Mouse (Mus musculus) adipocyte (in vitro differentiated cells): ENCODE results near the gene Arl2.
A peak's percentile ranks its signal among the peaks of the same experiment; 100 is the strongest.
"Not testable (repeated sequence)": the region's sequence is repeated elsewhere in the genome, so short reads cannot be mapped to it uniquely, and the experiment has no call there.

ENCODE experiments used
- DNase-seq: peaks from one replicate; pipeline ENCODE4 v3.0.0-alpha.2; 2016; ENCODE audit warnings: low spot score

Gene Arl2

DNA sequence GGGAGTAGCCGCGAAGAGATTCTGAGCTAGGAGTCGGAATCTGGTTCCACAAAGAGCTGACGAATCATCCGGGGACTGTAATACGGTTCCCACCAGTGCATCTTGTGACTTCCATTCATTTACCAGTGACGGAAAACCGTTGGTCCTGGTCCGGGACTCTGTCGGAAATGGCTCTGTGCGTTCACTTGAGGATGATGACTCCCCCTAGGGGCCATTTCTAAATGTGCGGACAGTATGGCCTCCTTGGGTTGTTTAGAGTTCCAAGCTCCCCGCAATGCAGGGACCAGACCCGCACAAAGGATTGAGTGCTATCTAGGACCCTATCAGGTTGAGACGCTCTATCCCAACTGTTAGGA lies at the start of gene Arl2:
Arl2 (minus strand) TSS at position 155 of the 356 bp plus-strand sequence.
- DNase-seq = peak; percentile 93

DNA sequence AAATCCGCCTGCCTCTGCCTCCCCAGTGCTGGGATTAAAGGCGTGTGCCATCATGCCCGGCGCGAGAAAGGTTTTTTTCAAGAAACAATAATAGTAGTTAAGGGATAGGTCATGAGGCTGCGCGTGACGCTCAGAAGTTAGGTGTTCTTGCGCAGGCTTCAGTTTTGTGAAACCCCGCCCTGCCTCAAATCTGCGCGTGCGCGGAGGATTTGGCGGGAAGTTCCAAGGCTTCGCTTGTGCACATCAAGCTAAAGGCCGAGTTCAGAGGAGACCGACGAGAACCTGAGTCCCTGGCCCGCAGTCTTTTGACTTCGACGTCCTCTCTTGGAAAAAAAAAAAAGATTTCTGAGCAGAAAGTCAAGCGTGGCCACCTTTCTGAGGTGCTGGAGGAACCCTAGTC lies 42.8 kb upstream of the Arl2 start, which contains the start of gene Majin:
Majin (plus strand) TSS at position 258 of the 400 bp plus-strand sequence.
- DNase-seq = no peak

DNA sequence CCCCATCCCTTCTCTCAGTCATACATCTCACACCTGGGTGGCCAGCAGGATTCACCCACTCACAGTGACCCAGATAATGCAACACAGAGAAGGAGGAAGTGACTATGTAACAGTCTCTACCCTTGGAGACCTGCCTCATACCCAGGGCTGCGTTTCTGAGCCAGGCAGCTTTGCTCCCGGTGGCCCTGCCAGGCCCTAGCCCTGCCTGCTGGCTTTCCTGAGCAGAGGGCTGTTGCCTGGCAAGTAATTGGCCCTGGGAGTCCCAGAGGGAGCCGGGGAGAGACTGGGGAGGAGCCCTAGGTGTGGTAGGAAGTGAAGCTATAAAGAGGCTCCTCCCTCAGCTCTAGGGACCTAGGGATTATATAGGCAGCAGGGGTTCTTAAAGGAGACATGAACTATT lies 41.2 kb upstream of the Arl2 start:
- peak; percentile 34 for DNase-seq

DNA sequence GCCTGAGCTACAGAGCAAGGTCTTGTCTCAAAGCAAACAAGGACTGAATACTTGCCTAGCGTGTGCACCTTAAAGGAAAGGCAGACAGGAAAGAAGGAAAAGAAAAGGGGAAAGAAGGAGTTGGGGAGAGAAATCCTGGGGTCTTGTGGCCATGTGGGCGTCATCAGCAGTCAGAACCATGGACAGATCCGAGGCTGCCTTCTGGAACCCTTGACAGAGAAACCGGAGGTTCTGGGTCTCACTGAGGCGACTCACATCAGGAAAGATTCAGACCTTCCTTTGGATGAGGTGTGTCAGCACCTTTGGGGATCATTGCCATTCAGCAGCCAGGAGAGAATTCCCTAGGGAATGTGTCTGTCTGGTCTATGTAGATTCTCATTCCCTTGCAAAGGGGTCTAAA lies 40.3 kb upstream of the Arl2 start:
- DNase-seq = no peak

DNA sequence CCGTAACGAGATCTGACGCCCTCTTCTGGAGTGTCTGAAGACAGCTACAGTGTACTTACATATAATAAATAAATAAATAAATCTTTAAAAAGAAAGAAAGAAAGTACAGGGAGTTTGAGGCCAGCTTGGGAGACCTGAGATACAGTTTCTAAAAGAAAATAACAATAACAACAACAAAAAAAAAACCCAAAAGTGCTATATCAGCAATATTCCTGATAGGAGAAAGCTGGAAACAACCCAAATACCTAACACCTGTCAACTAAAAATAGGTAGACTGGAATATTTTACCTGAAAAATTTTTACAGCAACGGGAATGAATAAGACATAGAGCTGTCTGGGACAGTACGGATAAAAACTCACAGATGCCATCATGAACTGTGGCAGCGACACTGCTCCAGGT lies 37.4 kb upstream of the Arl2 start:
- no peak for DNase-seq

DNA sequence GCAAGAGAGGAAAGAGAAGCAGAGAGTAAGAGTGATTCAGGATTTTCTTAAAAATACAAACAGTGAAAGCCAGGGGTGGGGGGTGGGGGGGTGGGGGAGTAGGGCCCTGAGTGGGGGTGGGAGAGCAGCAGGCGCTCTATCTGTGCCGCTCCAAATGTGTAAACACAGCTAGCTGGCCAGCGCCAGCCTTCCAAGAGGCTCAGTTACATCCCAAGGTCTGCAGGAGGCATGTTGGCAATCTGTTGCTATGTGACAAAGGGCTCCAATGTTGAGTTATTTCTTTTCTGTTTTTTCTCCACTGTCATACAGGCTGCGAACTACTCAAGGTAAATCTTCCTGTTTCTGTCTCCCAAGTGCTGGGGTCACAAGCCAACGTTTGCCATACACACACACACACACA lies 33.4 kb upstream of the Arl2 start:
- peak; percentile 52 for DNase-seq

DNA sequence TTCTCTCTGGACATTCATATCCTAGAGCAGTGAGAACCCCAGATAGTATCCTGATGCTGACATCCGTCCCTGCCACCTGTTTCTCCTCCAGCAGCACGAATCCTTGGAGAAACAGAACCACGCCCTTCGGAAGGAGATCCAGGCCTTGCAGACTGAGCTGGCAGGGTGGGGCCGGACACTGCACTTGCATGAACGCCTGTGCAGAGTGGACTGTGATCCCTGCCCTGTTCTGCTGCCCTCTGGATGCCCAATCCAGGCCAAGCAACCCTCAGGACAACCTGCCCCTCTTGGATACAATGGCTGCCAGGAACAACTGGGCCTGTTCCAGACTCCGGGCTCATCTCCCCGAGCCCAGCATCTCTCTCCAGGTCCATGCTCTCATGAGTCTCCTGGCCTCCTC lies 29.9 kb upstream of the Arl2 start:
- no peak for DNase-seq

DNA sequence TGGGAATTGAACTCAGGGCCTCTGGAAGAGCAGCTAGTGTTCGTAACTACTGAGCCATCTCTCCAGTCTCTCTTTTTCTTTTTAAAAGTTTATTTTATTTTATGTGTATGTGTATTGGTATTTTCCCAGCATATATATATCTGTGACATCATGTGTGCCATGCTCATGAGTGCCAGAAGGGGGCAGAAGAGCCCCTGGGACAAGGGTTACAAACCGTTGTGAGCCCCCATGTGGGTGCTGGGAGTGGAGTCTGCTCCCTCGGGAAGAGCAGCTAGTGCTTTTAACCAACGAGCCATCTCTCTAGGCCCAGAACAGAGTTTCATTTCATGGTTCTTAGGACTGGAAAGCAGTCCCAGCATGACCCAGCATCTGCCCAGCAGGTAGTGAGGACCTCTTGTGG lies 25.4 kb upstream of the Arl2 start:
- no peak for DNase-seq

DNA sequence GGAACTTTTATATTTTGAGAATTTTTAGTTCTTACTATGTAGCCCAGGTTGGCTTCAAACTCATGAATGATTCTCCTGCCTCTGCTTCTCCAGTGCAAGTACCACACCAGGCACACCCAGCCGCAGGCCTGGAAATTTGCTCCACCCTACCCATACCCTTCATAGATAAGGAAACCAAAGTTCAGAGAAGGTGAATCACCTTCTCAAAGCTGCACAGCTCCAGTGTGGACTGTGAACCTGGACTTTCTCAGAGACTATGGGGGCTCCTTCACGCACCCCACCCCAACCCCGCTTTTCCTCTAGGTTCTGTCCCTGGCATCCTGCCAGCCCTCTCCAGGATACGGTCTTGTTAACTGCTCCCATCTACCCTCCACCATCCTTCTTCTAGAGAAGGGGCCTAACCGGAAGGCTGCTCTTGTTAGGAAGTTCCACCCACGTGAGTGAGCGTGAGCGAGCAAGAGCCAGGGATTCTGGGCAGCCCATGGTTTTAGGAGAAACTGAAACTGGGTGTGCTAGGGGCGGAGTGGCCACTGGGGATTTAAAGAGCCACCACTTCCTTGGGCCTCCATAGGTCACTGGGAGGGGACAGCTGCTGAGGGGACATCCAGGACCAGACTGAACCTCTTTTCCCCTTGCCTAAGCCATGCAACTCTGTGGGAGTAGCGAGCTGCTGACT lies 22.7 kb upstream of the Arl2 start:
- no peak for DNase-seq

DNA sequence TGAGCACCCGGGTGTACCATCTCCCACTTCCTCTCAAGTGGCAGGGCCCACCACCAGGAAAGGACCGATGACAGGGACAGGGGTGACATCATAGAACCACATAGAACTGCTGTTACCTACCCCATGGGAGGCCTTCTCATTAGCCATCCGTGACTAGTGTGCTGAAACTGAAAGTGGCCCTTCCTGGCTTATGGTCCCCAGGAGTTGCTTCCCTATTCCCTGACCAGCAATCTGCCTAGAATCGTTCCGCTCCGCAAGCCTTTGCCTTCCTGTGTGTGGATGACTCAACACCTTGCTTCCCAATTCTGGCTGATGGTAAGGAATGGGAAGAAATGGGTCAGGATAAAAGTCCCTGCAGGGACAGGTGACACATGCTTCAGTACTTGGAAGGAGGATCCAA lies 15.9 kb upstream of the Arl2 start:
- DNase-seq = no peak

DNA sequence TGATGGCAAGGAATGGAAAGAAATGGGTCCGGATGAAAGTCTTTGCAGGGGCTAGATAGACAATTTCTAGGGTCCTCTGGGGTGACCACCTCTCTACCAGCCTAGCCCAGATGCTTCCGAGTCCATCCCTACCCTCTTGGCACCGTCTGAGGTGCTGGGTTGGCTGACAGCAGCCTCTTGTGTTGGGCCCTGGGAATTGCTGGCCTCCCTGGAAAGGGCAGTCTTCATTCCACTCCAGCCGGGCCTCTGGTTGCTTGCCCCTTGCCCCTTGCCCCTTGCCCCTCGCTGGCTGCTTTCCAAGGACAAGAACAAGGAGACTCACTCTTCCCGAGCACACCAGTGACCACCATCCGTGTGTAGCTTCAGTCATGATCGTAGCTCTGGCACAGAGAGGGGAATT lies 15.0 kb upstream of the Arl2 start:
- DNase-seq = peak; percentile 47

DNA sequence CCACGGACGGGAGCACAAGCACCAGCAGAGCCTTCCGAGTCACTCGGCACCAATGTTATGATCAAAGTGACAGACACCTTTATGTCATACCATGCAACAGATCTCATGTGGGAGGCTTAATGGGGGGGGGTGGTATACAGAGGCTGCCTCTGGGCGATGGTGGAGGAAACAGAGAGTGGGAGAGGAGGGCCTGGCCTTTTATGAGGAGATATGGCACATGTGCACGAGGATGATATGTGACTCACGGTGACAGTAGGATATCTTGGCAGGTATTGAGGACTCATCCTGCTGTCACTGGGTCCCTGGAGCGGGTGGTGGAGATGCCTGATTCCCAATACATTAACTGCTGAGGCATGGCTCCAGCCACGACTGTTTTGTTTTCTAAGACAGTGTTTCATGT lies 13.8 kb upstream of the Arl2 start:
- no peak for DNase-seq

DNA sequence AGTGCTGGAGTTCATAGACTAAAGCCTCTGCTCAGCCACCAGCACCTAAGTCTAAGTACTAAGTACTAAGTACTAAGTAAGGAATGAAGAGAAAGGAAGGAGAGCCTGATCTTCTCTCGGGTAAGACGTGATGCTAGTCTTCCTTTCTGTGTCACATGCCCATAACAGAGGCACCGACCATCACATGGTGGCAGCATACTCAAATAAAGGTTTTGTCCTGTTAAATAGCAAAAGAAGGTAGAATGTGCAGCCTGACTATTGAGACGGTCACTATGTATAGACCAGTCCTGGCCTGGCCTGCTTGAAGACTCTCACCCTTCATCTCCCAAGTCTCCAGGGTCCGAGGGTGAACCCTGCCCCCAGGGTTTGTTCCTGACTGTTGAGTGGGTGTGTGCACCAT lies 3.5 kb upstream of the Arl2 start:
- no peak for DNase-seq

DNA sequence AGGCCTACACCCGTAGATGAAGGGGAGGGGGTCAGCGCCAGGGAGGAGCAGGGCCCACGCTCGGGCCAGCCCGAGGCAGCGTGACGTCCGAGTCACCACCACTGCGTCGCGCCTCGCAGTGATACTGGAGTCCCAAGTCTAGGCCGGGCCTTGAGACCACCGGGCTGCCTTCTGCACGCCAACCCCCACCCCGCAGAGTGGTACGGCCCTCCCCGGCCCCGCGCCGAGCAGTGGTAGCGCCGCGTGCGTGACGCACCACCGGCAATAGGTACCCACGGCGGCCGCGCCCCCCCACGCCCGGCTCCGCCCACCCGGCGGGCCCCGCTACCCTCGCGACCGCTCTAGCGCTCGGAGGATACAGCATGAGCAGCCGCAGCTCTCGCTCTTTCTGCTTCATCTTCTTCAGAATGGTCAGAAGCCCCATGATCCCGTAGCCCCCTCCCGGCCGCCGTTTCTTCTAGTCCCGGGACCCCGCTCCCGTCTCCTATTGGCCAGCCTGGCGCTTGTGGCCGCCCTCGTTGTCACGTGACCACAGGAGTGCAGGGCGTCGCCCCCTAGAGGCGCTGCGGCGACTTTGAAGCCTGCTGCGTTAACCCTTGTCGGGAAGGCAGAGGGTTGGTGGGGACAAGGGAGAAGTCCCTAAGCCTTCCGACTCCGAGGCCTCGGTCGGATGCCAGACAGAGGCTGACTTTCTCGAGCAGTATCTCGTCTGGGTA lies 512 bp downstream of the Arl2 start, which contains the start of gene Batf2:
Batf2 (plus strand) TSS at position 306 of the 716 bp plus-strand sequence.
- DNase-seq = peak; percentile 96

DNA sequence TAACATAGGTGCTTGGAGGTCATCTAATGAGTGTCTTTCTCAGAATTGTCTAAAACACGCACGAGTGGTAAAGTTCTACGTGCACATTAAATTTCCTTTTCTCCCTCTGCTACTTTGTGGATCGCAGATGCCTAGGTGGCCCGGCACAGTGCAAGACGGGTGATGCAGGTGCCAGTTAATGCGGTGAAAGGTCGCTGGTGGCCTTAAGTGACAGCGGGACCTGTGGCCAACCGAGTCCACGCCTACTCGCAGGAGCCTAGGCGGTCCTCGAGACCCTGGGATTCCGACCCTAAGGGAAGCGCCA lies 1.0 kb downstream of the Arl2 start:
- no peak for DNase-seq

DNA sequence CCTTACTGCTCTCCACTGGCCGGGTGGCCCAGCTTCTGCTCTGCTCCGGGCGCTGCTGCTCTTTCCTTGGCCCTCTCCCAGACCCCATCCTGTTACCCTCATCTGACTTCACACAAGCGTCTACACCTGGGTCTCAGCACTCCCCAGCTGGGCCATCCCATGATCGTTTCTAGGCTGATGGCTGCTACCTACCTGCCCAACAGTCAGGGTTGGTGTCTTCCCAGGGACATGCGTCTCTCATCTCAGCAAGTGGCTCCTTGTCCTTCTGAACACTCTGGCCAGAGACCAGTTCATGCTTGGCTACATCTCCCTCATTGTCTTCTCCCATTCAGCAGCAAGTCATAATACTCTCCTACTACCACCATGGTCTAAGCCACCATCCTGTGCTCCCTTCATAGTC lies 1.6 kb downstream of the Arl2 start:
- no peak for DNase-seq

DNA sequence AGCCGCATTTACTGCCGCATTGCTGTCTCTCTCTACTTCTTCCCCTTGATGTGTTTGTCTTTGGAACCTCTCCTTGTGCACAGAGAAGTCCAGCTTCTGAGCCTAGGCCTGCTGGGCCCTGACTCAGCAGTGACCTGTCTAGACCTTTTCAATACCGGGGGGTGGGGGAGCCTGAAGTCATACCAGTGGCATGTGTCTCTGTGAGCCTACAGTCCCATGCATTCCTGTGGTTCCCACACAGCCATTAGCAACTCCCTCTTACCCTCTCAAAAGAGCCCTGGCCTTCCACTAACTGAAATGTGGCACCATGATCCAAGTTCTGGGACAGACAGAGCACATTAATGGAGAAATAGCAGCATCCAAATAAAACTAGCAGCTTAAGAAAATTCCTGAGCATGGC lies 5.0 kb downstream of the Arl2 start:
- no peak for DNase-seq

DNA sequence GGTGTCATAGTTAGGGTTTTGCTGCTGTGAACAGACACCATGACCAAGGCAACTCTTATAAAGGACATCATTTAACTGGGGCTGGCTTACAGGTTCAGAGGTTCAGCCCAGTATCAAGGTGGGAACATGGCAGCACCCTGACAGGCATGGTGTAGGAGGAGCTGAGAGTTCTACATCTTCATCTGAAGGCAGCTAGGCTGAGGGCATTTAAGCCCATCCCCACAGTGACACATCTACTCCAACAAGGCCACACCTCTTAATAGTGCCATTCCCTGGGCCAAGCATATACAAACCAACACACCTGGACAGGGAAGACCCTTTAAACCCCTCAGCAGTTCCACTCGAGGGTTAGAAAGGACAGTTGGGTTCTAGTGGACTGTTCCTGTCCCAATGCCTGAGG lies 8.2 kb downstream of the Arl2 start:
- DNase-seq = not testable (repeated sequence)

DNA sequence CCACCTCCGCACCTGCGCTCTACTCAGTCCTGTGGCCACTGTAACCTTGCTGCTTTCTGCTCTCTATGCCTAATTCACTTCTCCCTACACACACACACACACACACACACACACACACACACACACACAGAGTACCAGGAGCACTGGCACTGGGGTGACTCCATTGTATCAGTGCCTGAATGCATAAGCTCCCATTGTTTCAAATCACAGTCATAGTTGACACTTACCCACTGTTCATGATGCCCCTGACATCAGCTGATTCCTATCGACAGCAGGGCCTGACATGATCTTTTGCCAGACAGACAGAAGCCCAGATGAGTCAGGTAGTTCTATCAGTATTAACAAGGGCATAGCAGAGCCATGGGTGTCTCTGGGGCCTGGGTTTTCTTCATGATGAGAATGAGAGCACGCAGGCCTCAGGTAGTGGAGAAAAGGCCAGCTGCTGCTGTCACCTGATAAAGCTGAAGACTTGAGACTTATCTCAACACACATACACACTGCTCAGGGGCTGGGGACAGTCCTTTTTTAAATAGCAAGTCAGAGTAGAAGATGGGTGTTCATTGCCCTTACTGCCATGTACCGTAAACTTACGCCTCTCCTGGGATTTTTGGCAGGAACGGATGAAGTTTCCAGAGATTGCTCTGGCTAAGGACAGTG lies 9.0 kb downstream of the Arl2 start:
- DNase-seq = no peak

DNA sequence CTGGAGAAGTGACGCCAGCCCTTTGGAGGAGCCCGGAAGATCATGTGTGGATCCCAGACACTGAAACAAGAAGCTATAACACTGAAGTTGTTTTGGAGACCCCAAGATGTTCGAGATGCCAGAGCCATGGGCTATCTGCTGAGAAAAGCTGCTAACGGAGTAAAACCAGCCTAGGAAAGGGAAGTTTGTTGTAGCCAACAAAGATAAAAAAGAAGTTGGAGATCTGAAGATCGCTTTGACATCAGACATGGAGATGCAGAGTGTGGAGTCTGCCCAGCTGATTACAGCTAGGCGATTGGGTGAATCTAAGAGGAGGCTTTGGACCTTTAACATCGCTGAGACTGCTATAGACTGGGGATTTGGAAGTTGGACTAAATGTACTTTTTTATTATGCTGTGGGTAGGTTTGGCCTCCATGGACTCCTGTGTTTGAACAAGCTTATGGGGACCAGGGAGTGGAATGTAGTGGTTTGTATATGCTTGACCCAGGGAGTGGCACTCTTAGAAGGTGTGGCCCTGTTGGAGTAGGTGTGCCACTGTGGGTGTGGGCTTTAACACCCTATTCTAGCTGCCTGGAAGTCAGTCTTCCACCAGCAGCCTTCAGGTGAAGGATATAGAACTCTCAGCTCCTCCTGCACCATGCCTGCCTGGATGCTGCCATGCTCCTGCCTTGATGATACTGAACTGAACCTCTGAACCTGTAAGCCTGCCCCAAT lies 10.8 kb downstream of the Arl2 start:
- not testable (repeated sequence) for DNase-seq

DNA sequence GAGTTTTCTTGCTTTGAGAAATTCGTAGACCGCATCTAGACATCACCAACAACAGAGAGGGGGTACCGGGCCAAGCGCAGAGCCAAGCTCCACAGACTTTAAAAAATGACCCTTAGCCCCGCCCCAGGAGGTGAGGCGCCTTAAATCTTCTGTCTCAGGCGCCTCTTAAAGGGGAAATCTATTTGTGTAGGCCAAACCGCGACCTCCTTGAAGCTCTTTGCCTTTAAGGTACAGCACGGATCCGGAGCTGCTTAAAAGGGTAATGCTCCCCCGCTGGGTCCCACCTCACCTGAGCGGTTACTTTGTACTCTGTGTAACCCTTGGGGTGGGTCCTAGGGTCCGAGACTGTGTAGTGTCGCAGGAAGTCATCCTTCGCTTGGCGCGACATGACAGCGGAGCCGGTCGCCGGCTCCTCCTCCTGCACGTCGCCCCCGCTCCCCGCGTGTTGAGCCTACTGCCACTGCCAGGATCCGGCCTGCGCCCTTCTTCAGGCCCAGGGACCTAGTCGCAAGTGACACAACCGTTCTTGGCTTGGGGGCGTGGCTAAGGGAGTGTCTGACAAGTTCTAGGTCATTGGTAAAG lies 13.5 kb downstream of the Arl2 start, which contains the start of gene Snx15:
Snx15 (minus strand) TSS at position 545 of the 582 bp plus-strand sequence.
- DNase-seq = peak; percentile 99
